Mouse (Mus musculus) heart, adult 2 months (tissue): ENCODE results near the gene Arhgef39. TPM values are rescaled to one million over a fixed set of nuclear protein-coding genes. Genes with fewer than 3 reads are reported as not detected.

Source experiments
- DNase-seq, 2 experiments: peaks; one replicate each; pipeline ENCODE4 v3.0.0; 2021
- H3K27ac ChIP-seq: fragments of 200-600 bp; 2 replicates; pipeline ENCODE4 v1.8.1; 2022
- H3K27me3 ChIP-seq: fragments of 200-500 bp; 2 replicates; pipeline ENCODE4 v1.6.1; 2012; ENCODE audit warnings: mild to moderate bottlenecking, low read length, inconsistent platforms, mixed read lengths; ENCODE audit not compliant: control insufficient read depth, insufficient read depth
- H3K36me3 ChIP-seq: fragments of 200-500 bp; 2 replicates; pipeline ENCODE4 v1.6.1; 2012; ENCODE audit warnings: low read length, inconsistent platforms; ENCODE audit not compliant: control insufficient read depth, insufficient read depth
- H3K4me1 ChIP-seq: fragments of 200-500 bp; 2 replicates; pipeline ENCODE4 v1.6.1; 2011; ENCODE audit warnings: low read length; ENCODE audit not compliant: control insufficient read depth, insufficient read depth
- H3K4me3 ChIP-seq: fragments of 200-600 bp; 2 replicates; pipeline ENCODE4 v1.8.1; 2022
- H3K79me2 ChIP-seq: fragments of 200-500 bp; replicated peaks from 2 replicates; pipeline ENCODE4 v1.6.1; 2012; ENCODE audit warnings: mild to moderate bottlenecking, inconsistent platforms, low read length, moderate library complexity, mixed read lengths; ENCODE audit not compliant: control insufficient read depth, insufficient read depth
- H3K9ac ChIP-seq: fragments of 200-500 bp; 2 replicates; pipeline ENCODE4 v1.6.1; 2012; ENCODE audit warnings: low read depth, mild to moderate bottlenecking, control low read depth, inconsistent platforms, low read length, mixed read lengths
- CTCF ChIP-seq: fragments of 200-600 bp; IDR thresholded peaks from 2 replicates; pipeline ENCODE4 v1.8.1; 2022; ENCODE audit warnings: antibody characterized with exemption, mild to moderate bottlenecking, moderate library complexity
- EP300 ChIP-seq: fragments of 200-500 bp; IDR thresholded peaks from 2 replicates; pipeline ENCODE4 v1.6.1; 2011; ENCODE audit warnings: low read depth, low read length, control low read depth; ENCODE audit not compliant: insufficient read depth
- POLR2A ChIP-seq: fragments of 200-500 bp; IDR thresholded peaks from 2 replicates; pipeline ENCODE4 v1.6.1; 2011; ENCODE audit warnings: mild to moderate bottlenecking, low read depth, low read length, control low read depth; ENCODE audit not compliant: insufficient read depth
- WGBS: fragments of 180-500 bp; shearing (Covaris S2); methylation state at CpG from one replicate; pipeline ENCODE4 v1.1.7; 2018; 5-methylcytosine and 5-hydroxymethylcytosine counted together
- intact Hi-C: fragments of 180-260 bp; cut with DNase I; formaldehyde crosslinking; loops from one replicate; pipeline ENCODE4 v1.15.1; 2025
- polyA plus RNA-seq: library from polyadenylated mRNA; depleted of rRNA; stranded (reverse); fragments of >200 nt; gene quantifications from 2 replicates; pipeline ENCODE4 v1.2.3, GENCODE M21; 2012
- total RNA-seq, 2 experiments: library from RNA; stranded (reverse); gene quantifications; 2 replicates each; pipeline ENCODE4 v1.2.3; 2021

Gene Arhgef39
- total and polyA plus RNA-seq, 3 experiments = 0.30 to 1.7 (median 0.31) TPM

DNA sequence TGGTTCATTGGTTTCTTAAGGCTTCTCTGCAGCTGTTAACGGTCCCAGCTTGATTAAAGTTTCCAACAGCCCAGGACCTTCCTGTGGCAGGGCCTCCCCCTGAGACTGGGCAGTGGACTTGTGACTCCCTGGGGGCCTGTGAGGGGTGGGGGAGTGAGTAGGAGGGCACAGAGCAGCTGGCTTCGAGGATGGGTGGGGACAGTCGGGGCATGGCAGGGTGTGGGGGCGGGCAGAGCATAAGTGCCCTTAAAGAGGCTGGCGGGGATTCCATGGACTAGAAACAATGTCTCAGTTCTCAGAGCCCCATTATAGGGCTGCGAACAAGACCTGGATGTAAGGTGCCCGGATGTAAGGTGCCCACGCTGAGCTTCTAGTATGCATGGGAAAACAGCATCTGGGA is 42.4 kb downstream of the Arhgef39 start:
- no peak overlapping the region for H3K9ac ChIP-seq
- no peak overlapping the region for H3K27ac ChIP-seq
- H3K36me3 ChIP-seq = no peaks in the 10 kb centered on the region
- DNase-seq = no peak
- intact Hi-C loops = no loop called here
- peaks cover 4% of the 10 kb centered on the region for H3K4me1 ChIP-seq
- no peak overlapping the region for H3K4me3 ChIP-seq
- TF ChIP-seq CTCF (no peak), EP300 (no peak), POLR2A (no peak)
- H3K79me2 ChIP-seq = no peaks in the 10 kb centered on the region
- H3K27me3 ChIP-seq = no peaks in the 10 kb centered on the region
- 23% methylated on average over 8 of the region's 8 CpGs for WGBS

DNA sequence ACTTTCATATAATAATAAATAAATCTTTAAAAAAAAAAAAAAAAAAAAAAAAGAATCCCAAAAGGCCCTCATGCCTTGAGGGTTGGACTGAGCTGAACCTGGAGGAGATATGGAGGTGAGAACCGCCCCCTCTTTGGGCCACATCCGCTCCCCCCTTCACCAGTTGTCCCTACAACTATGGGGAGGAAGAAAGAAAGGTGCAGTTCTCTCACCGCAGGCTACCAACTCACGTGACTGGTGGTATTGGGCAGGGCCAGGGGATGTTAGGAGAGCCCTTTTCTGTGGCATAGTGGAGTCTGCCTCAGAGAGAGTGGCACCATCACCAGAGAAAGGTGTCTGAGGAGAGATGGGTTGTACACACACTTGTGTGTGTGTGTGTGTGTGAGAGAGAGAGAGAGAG is 43.0 kb downstream of the Arhgef39 start:
- peak in 1 of 2 experiments; percentile 35 for DNase-seq
- H3K27me3 ChIP-seq = no peaks in the 10 kb centered on the region
- intact Hi-C loops = no loop called here
- H3K9ac ChIP-seq = no peak overlapping the region
- no peaks in the 10 kb centered on the region for H3K36me3 ChIP-seq
- no peak overlapping the region for H3K27ac ChIP-seq
- TF ChIP-seq EP300 = no peak
- TF ChIP-seq CTCF = no peak
- no peak for TF ChIP-seq POLR2A
- 55% methylated on average over 4 of the region's 4 CpGs for WGBS
- peaks cover 4% of the 10 kb centered on the region for H3K4me1 ChIP-seq
- H3K4me3 ChIP-seq = no peak overlapping the region
- no peaks in the 10 kb centered on the region for H3K79me2 ChIP-seq

DNA sequence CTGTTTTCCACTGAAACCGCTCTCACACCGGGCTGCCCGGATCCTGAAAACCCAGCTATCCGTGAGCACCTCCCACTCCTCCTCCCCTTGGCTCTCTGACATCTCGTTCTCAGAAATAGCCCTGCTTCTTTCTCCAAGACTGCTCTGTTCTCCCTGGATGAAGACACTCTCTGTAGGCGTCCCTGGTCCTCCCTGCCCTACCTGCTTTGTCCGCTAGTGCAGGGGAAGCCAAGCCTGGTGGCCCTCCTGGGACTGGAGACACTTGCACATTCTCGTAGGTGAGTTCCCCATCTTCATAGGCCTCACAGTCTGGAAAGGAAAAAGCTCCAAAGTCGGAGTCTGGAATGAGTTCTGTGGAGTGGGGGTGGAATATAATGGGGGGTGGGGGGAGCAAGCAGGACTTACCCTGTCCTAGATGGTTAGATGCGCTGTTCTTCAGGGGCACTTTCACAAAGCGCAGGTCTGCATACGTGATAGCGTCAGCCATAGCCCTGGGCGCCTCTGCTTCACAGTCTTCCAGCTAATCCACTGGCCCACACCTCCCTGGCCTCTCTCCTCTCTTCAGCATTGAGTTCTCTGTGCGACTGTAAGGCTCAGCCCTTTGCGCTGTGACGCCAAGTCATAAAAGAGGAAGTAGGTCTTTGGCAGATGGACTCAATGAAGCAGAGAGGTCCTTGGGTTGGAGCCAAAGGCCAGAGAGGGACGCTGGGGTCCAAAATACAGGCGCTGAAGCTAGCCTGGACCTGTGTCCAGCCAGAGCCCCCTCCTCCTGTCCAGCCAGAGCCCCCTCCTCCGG is 45.3 kb downstream of the Arhgef39 start, which contains the start of gene Cd72:
TSS of gene Cd72 (minus strand) at position 588 of the 796 bp plus-strand sequence.
- H3K9ac ChIP-seq = peak within 1 kb of the TSS; percentile 15; the same call in 1 of the 2 replicates
- peak in 1 of 2 experiments; percentile 53 for DNase-seq

DNA sequence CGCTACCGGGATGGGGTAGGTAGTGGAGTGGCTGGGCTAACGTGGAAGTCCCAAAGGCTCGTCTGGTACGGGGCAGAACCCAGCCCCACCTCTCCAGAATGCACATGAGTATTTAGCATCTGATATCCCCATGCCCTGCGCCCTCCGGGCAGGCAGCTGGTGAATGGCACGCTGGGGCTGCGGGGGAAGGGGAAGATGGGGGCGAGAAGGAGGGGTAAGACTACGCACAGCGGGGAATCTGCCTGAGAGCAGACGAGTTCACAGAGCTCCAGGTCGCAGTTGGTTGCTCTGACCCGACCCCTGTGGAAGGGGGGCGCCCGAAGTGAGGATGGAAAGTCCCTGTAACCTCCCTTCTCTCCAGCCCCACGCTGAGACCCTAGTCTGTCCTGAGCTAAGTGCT is 46.1 kb downstream of the Arhgef39 start:
- TF ChIP-seq EP300 (no peak), CTCF (no peak), POLR2A (no peak)
- intact Hi-C loops = no loop called here
- peaks cover 4% of the 10 kb centered on the region for H3K4me1 ChIP-seq
- DNase-seq = no peak
- peak overlapping the region; percentile 15; the same call in 1 of the 2 replicates for H3K9ac ChIP-seq
- 3% methylated on average over 18 of the region's 18 CpGs for WGBS
- H3K36me3 ChIP-seq = no peaks in the 10 kb centered on the region
- peak overlapping the region; percentile 23 for H3K4me3 ChIP-seq
- H3K79me2 ChIP-seq = no peaks in the 10 kb centered on the region
- H3K27me3 ChIP-seq = no peaks in the 10 kb centered on the region
- H3K27ac ChIP-seq = no peak overlapping the region

More for the DNA sequence above, 45.3 kb downstream of the Arhgef39 start, which contains the start of gene Cd72:
- Histone ChIP-seq H3K4me1 (peaks cover 4% of the 10 kb centered on the region), H3K27me3 (no peaks in the 10 kb centered on the region), H3K27ac (no peak within 1 kb of the TSS), H3K79me2 (no peaks in the 10 kb centered on the region), H3K4me3 (peak within 1 kb of the TSS; percentile 16), H3K36me3 (no peaks in the 10 kb centered on the region)
- intact Hi-C loops = no loop called here
- WGBS = 26% methylated on average over 20 of the region's 20 CpGs
- no peak for TF ChIP-seq CTCF
- no peak for TF ChIP-seq EP300

DNA sequence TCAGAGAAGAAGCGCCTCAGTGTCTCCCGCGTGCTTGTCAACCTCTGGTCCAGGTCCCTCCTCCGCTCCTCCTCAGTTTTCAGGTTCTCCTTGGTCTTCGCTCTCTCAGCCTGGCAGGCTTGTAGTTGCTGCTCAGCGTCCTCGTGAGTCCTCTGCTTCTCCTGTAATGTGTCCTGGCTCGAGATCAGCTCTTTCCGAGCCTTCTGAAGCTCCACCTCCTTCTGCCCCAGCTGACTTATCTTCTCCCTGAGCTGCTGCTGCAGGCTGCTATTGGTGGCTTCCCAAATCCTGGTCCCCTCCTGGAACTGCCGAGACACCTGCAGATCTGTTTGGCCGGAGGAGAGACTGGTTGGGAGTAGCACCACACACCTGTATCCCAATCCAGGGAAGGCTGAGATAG is 47.2 kb downstream of the Arhgef39 start:
- H3K79me2 ChIP-seq = no peaks in the 10 kb centered on the region
- DNase-seq = peak in 1 of 2 experiments; percentile 33
- TF ChIP-seq EP300 (no peak), POLR2A (no peak), CTCF (no peak)
- intact Hi-C loops = no loop called here
- no peaks in the 10 kb centered on the region for H3K27me3 ChIP-seq
- 40% methylated on average over 11 of the region's 11 CpGs for WGBS
- H3K27ac ChIP-seq = no peak overlapping the region
- H3K36me3 ChIP-seq = no peaks in the 10 kb centered on the region
- H3K4me3 ChIP-seq = no peak overlapping the region
- H3K9ac ChIP-seq = no peak overlapping the region
- H3K4me1 ChIP-seq = peaks cover 4% of the 10 kb centered on the region

DNA sequence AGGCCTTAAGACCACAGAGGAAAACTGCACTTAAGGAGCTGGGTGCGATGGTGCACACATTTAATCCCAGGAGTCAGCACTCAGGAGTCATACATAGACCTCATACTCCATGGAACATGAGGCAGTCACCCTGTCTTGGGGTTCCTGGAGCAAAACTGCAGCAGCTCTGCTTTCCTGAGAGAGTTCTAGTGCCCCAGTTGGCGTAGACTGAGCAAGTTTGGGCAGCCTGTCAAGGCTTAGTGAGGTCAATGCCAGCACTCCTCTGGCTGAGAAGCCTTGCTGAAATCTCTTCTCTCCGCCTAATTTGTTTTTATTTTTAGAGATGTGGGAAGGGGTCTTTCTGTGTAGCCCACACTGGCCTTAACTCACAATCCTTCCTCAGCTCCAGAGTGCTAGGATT is 50.9 kb downstream of the Arhgef39 start:
- no peak overlapping the region for H3K4me3 ChIP-seq
- 79% methylated on average over 3 of the region's 3 CpGs for WGBS
- TF ChIP-seq CTCF (no peak), POLR2A (no peak), EP300 (no peak)
- H3K79me2 ChIP-seq = no peaks in the 10 kb centered on the region
- H3K27ac ChIP-seq = no peak overlapping the region
- H3K9ac ChIP-seq = no peak overlapping the region
- intact Hi-C loops = no loop called here
- peaks cover 5% of the 10 kb centered on the region for H3K4me1 ChIP-seq
- DNase-seq = peak in 1 of 2 experiments; percentile 39
- no peaks in the 10 kb centered on the region for H3K27me3 ChIP-seq
- H3K36me3 ChIP-seq = no peaks in the 10 kb centered on the region
